Mouse (Mus musculus): ENCODE data around the gene Cfap54. TPM values are rescaled to one million over a fixed set of nuclear protein-coding genes. Genes with fewer than 3 reads are reported as not detected.

The Cfap54 gene
- polyA plus RNA-seq, 1 experiment from 2014 or later: 0.18 TPM

Other genes starting within 250 kb of the Cfap54 start
- 10.1 and 12.0 TPM in 2 replicates for gene Cdk17, start 79.3 kb upstream of the Cfap54 start, polyA plus RNA-seq (2015; fragmentation: Nextera tagmentation; extraction: Ambion mirVana)
- 4.2 and 4.7 TPM in 2 replicates for gene Elk3, start 229.5 kb upstream of the Cfap54 start, polyA plus RNA-seq (2015; fragmentation: Nextera tagmentation; extraction: Ambion mirVana)